Mouse (Mus musculus) limb, embryonic 15.5 days (tissue): ENCODE measurements around the gene Apol7a. TPM values are rescaled to one million over a fixed set of nuclear protein-coding genes. Genes with fewer than 3 reads are reported as not detected.

ENCODE experiments used
- ATAC-seq: fragments of 200-750 bp; cut with Nextera tagmentation; 2 replicates; pipeline ENCODE4 v1.8.0; 2017; ENCODE audit warnings: low read depth, moderate TSS enrichment; ENCODE audit not compliant: insufficient number of reproducible peaks, low FRiP score, low TSS enrichment
- H3K27ac ChIP-seq: fragments of 300-500 bp; sonication (generic); 2 replicates; pipeline ENCODE4 v1.5.1; 2015; ENCODE audit warnings: moderate library complexity, mild to moderate bottlenecking, inconsistent platforms
- H3K27me3 ChIP-seq: fragments of 300-500 bp; sonication (generic); 2 replicates; pipeline ENCODE4 v1.6.1; 2015; ENCODE audit warnings: inconsistent platforms
- H3K36me3 ChIP-seq: fragments of 300-500 bp; sonication (generic); 2 replicates; pipeline ENCODE4 v1.6.1; 2015; ENCODE audit warnings: inconsistent platforms
- H3K4me1 ChIP-seq: fragments of 300-500 bp; sonication (generic); 2 replicates; pipeline ENCODE4 v1.6.1; 2015; ENCODE audit warnings: inconsistent platforms
- H3K4me2 ChIP-seq: fragments of 300-500 bp; sonication (generic); 2 replicates; pipeline ENCODE4 v1.6.1; 2015; ENCODE audit warnings: mild to moderate bottlenecking, inconsistent platforms
- H3K4me3 ChIP-seq: fragments of 300-500 bp; sonication (generic); 2 replicates; pipeline ENCODE4 v1.5.1; 2015; ENCODE audit warnings: mild to moderate bottlenecking, inconsistent platforms
- H3K9ac ChIP-seq: fragments of 300-500 bp; sonication (generic); 2 replicates; pipeline ENCODE4 v1.6.1; 2015; ENCODE audit warnings: inconsistent platforms
- H3K9me3 ChIP-seq: fragments of 300-500 bp; sonication (generic); 2 replicates; pipeline ENCODE4 v1.6.1; 2016; ENCODE audit warnings: inconsistent platforms
- WGBS: fragments of 180-500 bp; shearing (Covaris S2); methylation state at CpG from one replicate; pipeline ENCODE4 v1.1.7; 2015; 5-methylcytosine and 5-hydroxymethylcytosine counted together
- polyA plus RNA-seq: library from polyadenylated mRNA; unstranded; fragments of >200 nt; fragmentation: Nextera tagmentation; extraction: Ambion mirVana; gene quantifications from 2 replicates; pipeline ENCODE4 v1.2.1, GENCODE M21; 2015

Apol7a gene
- polyA plus RNA-seq, 1 experiment from 2014 or later: 0.65 TPM

DNA sequence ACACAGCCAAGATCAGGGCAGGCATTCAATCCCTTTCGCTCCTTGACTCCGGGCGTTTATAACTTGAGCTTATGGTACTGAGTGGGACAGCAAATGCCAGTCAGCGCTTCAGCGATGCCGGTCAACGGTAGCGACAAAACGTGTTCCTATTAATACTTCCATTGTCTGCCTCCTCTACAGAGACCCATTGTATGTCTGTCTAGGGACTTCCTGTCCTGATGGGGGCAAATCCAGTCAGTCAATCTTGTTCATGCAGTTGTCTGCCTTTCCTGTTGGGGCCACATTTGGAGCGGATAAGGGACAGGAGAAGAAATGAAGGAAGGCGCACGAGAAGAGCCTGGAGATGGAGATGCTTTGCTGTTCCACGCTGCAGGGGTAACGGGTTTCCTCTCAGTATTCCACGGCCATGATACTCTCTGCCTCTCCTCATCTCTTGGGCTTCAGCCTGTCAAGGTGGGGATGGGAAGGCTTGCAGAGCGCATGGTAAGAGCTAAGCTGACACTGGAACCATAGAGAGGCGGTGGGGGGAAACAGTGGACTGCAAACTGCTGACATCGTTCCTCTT lies 55.9 kb downstream of the Apol7a start:
- Histone ChIP-seq H3K27me3 (no peaks in the 10 kb centered on the region), H3K4me1 (peaks cover 29% of the 10 kb centered on the region), H3K27ac (peak overlapping the region; percentile 85), H3K36me3 (no peaks in the 10 kb centered on the region), H3K9me3 (no peaks in the 10 kb centered on the region), H3K4me3 (peak overlapping the region; percentile 22), H3K4me2 (peak overlapping the region; percentile 47), H3K9ac (peak overlapping the region; percentile 33; the same call in 1 of the 2 replicates)
- 0 out of 2 replicates have a peak, but pooled peaks have one; percentile 9 for ATAC-seq
- 34% methylated on average over 18 of the region's 18 CpGs for WGBS

DNA sequence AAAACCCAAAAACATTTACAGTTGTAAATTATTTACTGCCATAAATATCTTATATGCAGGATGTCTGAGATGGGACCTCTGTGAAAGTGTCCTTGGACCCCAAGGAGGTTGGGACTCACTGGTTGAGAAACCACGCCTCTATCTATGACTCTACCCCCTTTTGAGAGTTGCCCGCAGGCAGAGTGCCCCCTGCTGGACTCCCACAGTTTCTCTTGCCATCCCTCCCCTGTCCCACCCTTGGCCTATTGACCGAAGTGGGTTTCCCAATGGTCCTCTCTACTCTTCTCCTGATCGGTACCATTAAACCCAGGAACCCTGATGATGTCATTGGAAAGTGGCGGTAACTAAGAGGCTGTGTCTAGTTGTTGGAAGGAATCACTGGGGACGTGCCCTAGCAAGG lies 56.9 kb downstream of the Apol7a start:
- H3K27me3 ChIP-seq: no peaks in the 10 kb centered on the region
- no peaks in the 10 kb centered on the region for H3K36me3 ChIP-seq
- no peak overlapping the region for H3K27ac ChIP-seq
- no peak for ATAC-seq
- WGBS: 91% methylated on average over 6 of the region's 6 CpGs
- H3K9ac ChIP-seq: no peak overlapping the region
- H3K4me3 ChIP-seq: no peak overlapping the region
- H3K4me1 ChIP-seq: peaks cover 36% of the 10 kb centered on the region
- no peak overlapping the region for H3K4me2 ChIP-seq
- H3K9me3 ChIP-seq: no peaks in the 10 kb centered on the region

DNA sequence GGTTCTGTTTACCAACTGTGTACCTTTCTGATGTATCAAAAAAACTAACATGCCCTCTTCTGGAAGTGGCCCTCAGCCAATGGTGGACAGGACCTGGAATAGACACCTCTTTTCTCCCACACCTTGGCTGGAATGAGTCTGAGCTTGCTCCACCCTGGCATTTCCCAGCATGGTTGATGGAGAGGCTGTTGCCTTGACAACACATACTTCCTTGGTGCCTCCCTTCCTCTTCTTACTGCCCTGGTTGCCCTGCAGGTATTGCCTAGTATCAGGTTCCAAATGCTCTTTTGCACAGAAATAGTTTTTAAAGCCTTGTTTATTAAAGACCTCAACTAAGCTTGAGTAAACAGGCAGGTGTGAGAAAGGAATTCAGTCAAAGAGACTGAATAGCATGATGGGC lies 58.3 kb downstream of the Apol7a start:
- H3K9ac ChIP-seq: no peak overlapping the region
- H3K9me3 ChIP-seq: no peaks in the 10 kb centered on the region
- H3K27ac ChIP-seq: no peak overlapping the region
- H3K4me1 ChIP-seq: peaks cover 50% of the 10 kb centered on the region
- H3K4me2 ChIP-seq: no peak overlapping the region
- no peaks in the 10 kb centered on the region for H3K36me3 ChIP-seq
- H3K27me3 ChIP-seq: no peaks in the 10 kb centered on the region
- no peak overlapping the region for H3K4me3 ChIP-seq
- ATAC-seq: no peak

GRCm38 (mm10) chr15:77338924-77339429 lies 59.9 kb downstream of the Apol7a start:
- Histone ChIP-seq H3K27me3 (no peaks in the 10 kb centered on the region), H3K4me1 (peaks cover 42% of the 10 kb centered on the region), H3K4me3 (no peak overlapping the region), H3K9ac (no peak overlapping the region), H3K4me2 (no peak overlapping the region), H3K9me3 (no peaks in the 10 kb centered on the region), H3K36me3 (no peaks in the 10 kb centered on the region), H3K27ac (no peak overlapping the region)
- WGBS: 57% methylated on average over 8 of the region's 8 CpGs
- ATAC-seq: no peak

DNA sequence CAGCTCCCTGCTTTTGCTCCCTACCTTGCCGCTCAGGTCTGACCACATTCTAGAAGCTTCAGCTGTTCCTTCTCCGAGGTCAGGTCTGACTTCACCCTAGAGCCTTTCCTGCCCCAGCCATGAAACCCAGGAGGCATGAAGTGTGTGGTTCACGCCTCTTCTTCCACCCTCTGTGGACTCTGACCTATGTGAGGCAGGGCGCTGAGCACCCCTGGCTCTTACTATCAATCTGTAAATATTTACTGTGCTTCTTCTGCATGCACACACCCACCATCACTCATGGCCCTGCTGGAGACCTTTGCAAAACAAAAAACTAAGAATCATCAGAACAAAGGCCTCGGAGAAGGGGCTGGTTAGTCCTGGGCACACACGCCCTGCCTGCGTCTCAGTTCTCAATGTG lies 60.5 kb downstream of the Apol7a start:
- no peaks in the 10 kb centered on the region for H3K27me3 ChIP-seq
- ATAC-seq: no peak
- no peak overlapping the region for H3K4me2 ChIP-seq
- no peak overlapping the region for H3K9ac ChIP-seq
- no peaks in the 10 kb centered on the region for H3K36me3 ChIP-seq
- peak overlapping the region; percentile 88; the same call in 1 of the 2 replicates for H3K27ac ChIP-seq
- no peaks in the 10 kb centered on the region for H3K9me3 ChIP-seq
- H3K4me1 ChIP-seq: peaks cover 37% of the 10 kb centered on the region
- 70% methylated on average over 7 of the region's 7 CpGs for WGBS
- H3K4me3 ChIP-seq: no peak overlapping the region

Other genes starting within 250 kb of the Apol7a start
- gene Rbfox2, start 92.1 kb downstream of the Apol7a start, polyA plus RNA-seq: 73.2 and 76.6 TPM in 2 replicates
- 0.14 TPM in 1 of 2 replicates, not detected in the other for gene Apol9a, start 12.0 kb upstream of the Apol7a start, polyA plus RNA-seq
- gene Apol7b, start 48.4 kb upstream of the Apol7a start, polyA plus RNA-seq: 0.09 TPM in 1 of 2 replicates, not detected in the other
- gene Apol10a, start 77.9 kb upstream of the Apol7a start, polyA plus RNA-seq: not detected in 2 replicates
- gene Apol11a, start 109.2 kb upstream of the Apol7a start, polyA plus RNA-seq: not detected in 2 replicates
- not detected in 2 replicates for gene Apol7c, start 134.2 kb upstream of the Apol7a start, polyA plus RNA-seq
- not detected in 2 replicates for gene 1700025B11Rik, start 162.8 kb upstream of the Apol7a start, polyA plus RNA-seq
- gene Apol10b, start 197.0 kb upstream of the Apol7a start, polyA plus RNA-seq: 0.12 TPM in 2 replicates
- gene Gm36245, start 200.1 kb upstream of the Apol7a start, polyA plus RNA-seq: not detected in 2 replicates
- gene Apol11b, start 244.2 kb upstream of the Apol7a start, polyA plus RNA-seq: 0.19 TPM in 1 of 2 replicates, not detected in the other